Mouse (Mus musculus): ENCODE measurements around the gene Slc9b1. TPM values are rescaled to one million over a fixed set of nuclear protein-coding genes. Genes with fewer than 3 reads are reported as not detected.

The Slc9b1 gene
- polyA plus RNA-seq (2014; fragmentation: Nextera tagmentation; extraction: Ambion mirVana): 0.27 and 0.46 TPM in 2 replicates

DNA sequence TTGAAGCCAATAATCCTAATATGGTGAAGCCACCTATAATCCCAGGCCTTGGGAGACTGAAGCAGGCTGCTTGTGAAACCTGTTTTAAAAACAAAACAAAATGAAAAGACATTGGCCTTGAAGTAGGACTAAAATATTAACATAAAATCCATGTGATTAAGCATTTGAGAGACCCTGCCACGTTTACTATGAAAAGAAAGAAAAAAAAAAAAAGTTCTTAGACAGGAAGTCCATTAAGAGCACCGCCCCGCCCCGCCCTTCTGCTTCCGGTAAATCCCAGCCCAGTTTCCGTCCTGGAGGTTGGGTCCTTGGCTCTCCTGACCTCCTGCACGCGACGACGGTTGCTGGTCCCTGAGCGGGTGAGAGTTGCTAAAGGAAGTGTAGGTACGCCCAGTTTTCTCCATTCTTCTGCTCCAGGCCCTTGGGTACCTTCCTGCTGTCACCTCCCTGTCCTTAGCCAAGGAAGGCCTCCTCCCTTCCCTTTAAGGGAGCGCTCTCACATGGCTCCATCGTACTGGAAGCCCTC, at the start of gene Slc9b1:
Slc9b1 (plus strand) TSS at position 291 of the 526 bp plus-strand sequence.
- Histone ChIP-seq H3K4me2 (replicated peaks; ENCODE audit: low read depth, low read length) (no peak within 1 kb of the TSS), H3K36me3 (ENCODE audit: control insufficient read depth, insufficient read depth, low read length) (no peaks in the 10 kb centered on the region), H3K9me3 (ENCODE audit: control insufficient read depth, low read length) (no peaks in the 10 kb centered on the region), H3K4me1 (ENCODE audit: control insufficient read depth, insufficient read depth, low read length) (no peaks in the 10 kb centered on the region), H3K27ac (ENCODE audit: low read depth, low read length) (no peak within 1 kb of the TSS), H3K9ac (ENCODE audit: low read depth, low read length) (no peak within 1 kb of the TSS), H3K4me3 (ENCODE audit: low read length) (no peak within 1 kb of the TSS), H3K27me3 (ENCODE audit: control insufficient read depth, insufficient read depth, low read length) (no peaks in the 10 kb centered on the region)
- 82% methylated on average over 14 of the region's 14 CpGs for WGBS
- ATAC-seq (ENCODE audit: low FRiP score, low TSS enrichment): no peak

- 78% methylated on average over 3 of the region's 3 CpGs for WGBS
- no peak overlapping the region for H3K4me3 ChIP-seq (ENCODE audit: low read length)
- H3K4me2 ChIP-seq (replicated peaks; ENCODE audit: low read depth, low read length): no peak overlapping the region
- H3K36me3 ChIP-seq (ENCODE audit: control insufficient read depth, insufficient read depth, low read length): no peaks in the 10 kb centered on the region
- ATAC-seq (ENCODE audit: low FRiP score, low TSS enrichment): no peak
- no peak overlapping the region for H3K27ac ChIP-seq (ENCODE audit: low read depth, low read length)
- no peaks in the 10 kb centered on the region for H3K4me1 ChIP-seq (ENCODE audit: control insufficient read depth, insufficient read depth, low read length)
- no peaks in the 10 kb centered on the region for H3K27me3 ChIP-seq (ENCODE audit: control insufficient read depth, insufficient read depth, low read length)
- no peaks in the 10 kb centered on the region for H3K9me3 ChIP-seq (ENCODE audit: control insufficient read depth, low read length)
- H3K9ac ChIP-seq (ENCODE audit: low read depth, low read length): no peak overlapping the region
Observed at GRCm38 (mm10) chr3:135298560-135298959, 49.3 kb upstream of the Slc9b1 start.

GRCm38 (mm10) chr3:135300081-135300480, 47.7 kb upstream of the Slc9b1 start:
- WGBS: 41% methylated on average over 6 of the region's 6 CpGs
- ATAC-seq (ENCODE audit: low FRiP score, low TSS enrichment): no peak
- no peak overlapping the region for H3K4me2 ChIP-seq (replicated peaks; ENCODE audit: low read depth, low read length)
- no peak overlapping the region for H3K27ac ChIP-seq (ENCODE audit: low read depth, low read length)
- H3K9ac ChIP-seq (ENCODE audit: low read depth, low read length): no peak overlapping the region
- H3K36me3 ChIP-seq (ENCODE audit: control insufficient read depth, insufficient read depth, low read length): no peaks in the 10 kb centered on the region
- no peak overlapping the region for H3K4me3 ChIP-seq (ENCODE audit: low read length)
- H3K4me1 ChIP-seq (ENCODE audit: control insufficient read depth, insufficient read depth, low read length): peaks cover 7% of the 10 kb centered on the region; the same call in 1 of the 2 replicates
- H3K27me3 ChIP-seq (ENCODE audit: control insufficient read depth, insufficient read depth, low read length): no peaks in the 10 kb centered on the region
- no peaks in the 10 kb centered on the region for H3K9me3 ChIP-seq (ENCODE audit: control insufficient read depth, low read length)

DNA sequence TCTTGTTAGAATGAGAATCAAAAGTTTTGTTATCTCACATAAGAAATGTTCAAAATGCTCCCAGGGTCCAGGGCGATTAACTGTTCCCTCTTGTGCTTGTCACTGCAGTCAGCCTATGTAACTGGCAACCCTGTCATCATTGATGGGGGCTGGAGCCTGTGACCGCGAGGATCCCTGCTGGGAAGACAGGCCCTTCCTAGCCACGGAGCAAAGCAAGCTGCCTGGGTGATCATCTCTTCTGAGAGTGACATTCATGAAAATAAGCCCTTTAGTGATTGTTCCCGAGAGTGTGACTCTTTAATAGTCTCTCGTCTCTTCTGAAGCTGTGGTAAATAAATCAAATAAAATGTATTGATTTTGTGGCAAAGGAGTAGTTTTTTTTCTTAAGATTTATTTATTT, 43.8 kb upstream of the Slc9b1 start:
- Histone ChIP-seq H3K4me1 (ENCODE audit: control insufficient read depth, insufficient read depth, low read length) (peaks cover 7% of the 10 kb centered on the region; the same call in 1 of the 2 replicates), H3K27me3 (ENCODE audit: control insufficient read depth, insufficient read depth, low read length) (no peaks in the 10 kb centered on the region), H3K4me2 (replicated peaks; ENCODE audit: low read depth, low read length) (no peak overlapping the region), H3K4me3 (ENCODE audit: low read length) (no peak overlapping the region), H3K9ac (ENCODE audit: low read depth, low read length) (no peak overlapping the region), H3K9me3 (ENCODE audit: control insufficient read depth, low read length) (no peaks in the 10 kb centered on the region), H3K27ac (ENCODE audit: low read depth, low read length) (no peak overlapping the region), H3K36me3 (ENCODE audit: control insufficient read depth, insufficient read depth, low read length) (no peaks in the 10 kb centered on the region)
- no peak for ATAC-seq (ENCODE audit: low FRiP score, low TSS enrichment)
- 26% methylated on average over 6 of the region's 6 CpGs for WGBS

DNA sequence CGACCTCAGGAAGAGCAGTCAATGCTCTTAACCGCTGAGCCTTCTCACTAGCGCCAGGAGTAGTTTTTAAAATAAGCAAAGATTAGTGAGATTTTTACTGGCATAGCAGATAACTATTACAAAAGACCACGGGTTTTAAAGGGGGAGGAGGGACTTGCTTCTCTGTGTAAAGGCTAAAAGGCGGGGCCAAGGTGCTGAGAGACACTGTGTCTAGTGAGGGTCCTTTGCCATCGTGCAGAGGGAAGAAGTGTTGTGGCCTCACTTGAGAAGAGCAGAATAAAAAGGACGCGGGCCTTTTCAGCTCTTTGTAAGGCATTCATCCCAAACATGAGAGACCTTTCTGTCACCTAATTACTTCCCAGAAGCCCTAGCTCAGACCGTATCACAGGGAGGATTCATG, 43.3 kb upstream of the Slc9b1 start:
- H3K9ac ChIP-seq (ENCODE audit: low read depth, low read length): no peak overlapping the region
- H3K4me3 ChIP-seq (ENCODE audit: low read length): no peak overlapping the region
- WGBS: 26% methylated on average over 9 of the region's 9 CpGs
- H3K9me3 ChIP-seq (ENCODE audit: control insufficient read depth, low read length): no peaks in the 10 kb centered on the region
- H3K27ac ChIP-seq (ENCODE audit: low read depth, low read length): no peak overlapping the region
- no peak overlapping the region for H3K4me2 ChIP-seq (replicated peaks; ENCODE audit: low read depth, low read length)
- H3K4me1 ChIP-seq (ENCODE audit: control insufficient read depth, insufficient read depth, low read length): peaks cover 7% of the 10 kb centered on the region; the same call in 1 of the 2 replicates
- ATAC-seq (ENCODE audit: low FRiP score, low TSS enrichment): no peak
- no peaks in the 10 kb centered on the region for H3K36me3 ChIP-seq (ENCODE audit: control insufficient read depth, insufficient read depth, low read length)
- no peaks in the 10 kb centered on the region for H3K27me3 ChIP-seq (ENCODE audit: control insufficient read depth, insufficient read depth, low read length)

DNA sequence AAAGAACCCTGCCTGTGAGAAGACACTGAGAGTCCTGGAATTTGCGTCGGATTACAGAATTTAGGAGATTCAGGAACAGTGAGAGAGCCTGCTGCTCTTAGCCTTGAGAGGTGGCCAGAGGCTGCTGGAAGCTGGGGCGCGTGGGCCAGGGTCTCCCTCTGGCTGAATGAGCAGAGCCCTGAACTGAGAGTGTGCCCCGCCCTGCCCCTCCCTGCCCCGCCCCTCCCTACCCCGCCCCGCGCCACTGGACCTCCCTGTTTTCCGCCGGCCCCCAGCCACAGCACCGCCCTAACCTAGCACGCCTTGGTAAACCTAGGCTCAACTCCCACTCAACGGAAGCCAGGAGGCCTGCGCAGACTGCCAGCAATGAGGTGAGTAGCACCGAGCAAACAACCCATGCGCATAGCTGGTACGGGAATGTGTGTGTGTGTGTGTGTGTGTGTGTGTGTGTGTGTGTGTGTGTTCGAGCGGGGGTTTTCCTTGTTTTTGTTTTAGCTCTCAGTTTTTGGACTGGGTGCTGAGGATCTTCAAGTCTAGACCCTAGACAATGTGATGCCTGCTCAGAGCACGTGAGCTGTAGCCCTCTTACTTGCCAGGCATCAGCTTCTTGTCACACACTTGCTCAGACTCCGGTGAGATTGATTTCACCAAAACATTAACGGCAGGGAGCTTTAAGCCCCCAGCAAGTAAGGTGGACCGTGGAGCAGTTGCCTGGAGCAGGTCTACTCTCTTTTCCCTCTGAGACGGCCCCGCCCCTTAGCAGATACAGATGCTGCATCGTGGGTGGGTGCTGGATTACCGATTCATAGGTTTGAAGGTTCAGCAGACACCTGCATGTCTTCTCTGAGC, 40.2 kb upstream of the Slc9b1 start, which contains the start of gene Slc9b2:
Slc9b2 (plus strand) TSS at position 290 of the 849 bp plus-strand sequence.
- peak; percentile 97 for ATAC-seq (ENCODE audit: low FRiP score, low TSS enrichment)
- Histone ChIP-seq H3K4me2 (replicated peaks; ENCODE audit: low read depth, low read length) (peak within 1 kb of the TSS; percentile 71), H3K9ac (ENCODE audit: low read depth, low read length) (peak within 1 kb of the TSS; percentile 37; the same call in 1 of the 2 replicates), H3K36me3 (ENCODE audit: control insufficient read depth, insufficient read depth, low read length) (no peaks in the 10 kb centered on the region), H3K27ac (ENCODE audit: low read depth, low read length) (no peak within 1 kb of the TSS), H3K4me3 (ENCODE audit: low read length) (peak within 1 kb of the TSS; percentile 37), H3K27me3 (ENCODE audit: control insufficient read depth, insufficient read depth, low read length) (no peaks in the 10 kb centered on the region), H3K9me3 (ENCODE audit: control insufficient read depth, low read length) (no peaks in the 10 kb centered on the region), H3K4me1 (ENCODE audit: control insufficient read depth, insufficient read depth, low read length) (peaks cover 7% of the 10 kb centered on the region; the same call in 1 of the 2 replicates)
- 8% methylated on average over 27 of the region's 28 CpGs for WGBS

GRCm38 (mm10) chr3:135312916-135313491, 34.8 kb upstream of the Slc9b1 start:
- 54% methylated on average over 2 of the region's 2 CpGs for WGBS
- Histone ChIP-seq H3K4me3 (ENCODE audit: low read length) (no peak overlapping the region), H3K9ac (ENCODE audit: low read depth, low read length) (no peak overlapping the region), H3K36me3 (ENCODE audit: control insufficient read depth, insufficient read depth, low read length) (no peaks in the 10 kb centered on the region), H3K9me3 (ENCODE audit: control insufficient read depth, low read length) (0 out of 2 replicates have a peak, but pooled peaks cover 3% of the 10 kb centered on the region), H3K27ac (ENCODE audit: low read depth, low read length) (no peak overlapping the region), H3K27me3 (ENCODE audit: control insufficient read depth, insufficient read depth, low read length) (no peaks in the 10 kb centered on the region), H3K4me1 (ENCODE audit: control insufficient read depth, insufficient read depth, low read length) (no peaks in the 10 kb centered on the region), H3K4me2 (replicated peaks; ENCODE audit: low read depth, low read length) (no peak overlapping the region)
- ATAC-seq (ENCODE audit: low FRiP score, low TSS enrichment): no peak

GRCm38 (mm10) chr3:135313727-135314126, 34.1 kb upstream of the Slc9b1 start:
- H3K9me3 ChIP-seq (ENCODE audit: control insufficient read depth, low read length): 0 out of 2 replicates have a peak, but pooled peaks cover 3% of the 10 kb centered on the region
- no peak for ATAC-seq (ENCODE audit: low FRiP score, low TSS enrichment)
- H3K4me3 ChIP-seq (ENCODE audit: low read length): no peak overlapping the region
- no peaks in the 10 kb centered on the region for H3K27me3 ChIP-seq (ENCODE audit: control insufficient read depth, insufficient read depth, low read length)
- H3K4me1 ChIP-seq (ENCODE audit: control insufficient read depth, insufficient read depth, low read length): no peaks in the 10 kb centered on the region
- 100% methylated on average over 2 of the region's 2 CpGs for WGBS
- no peak overlapping the region for H3K27ac ChIP-seq (ENCODE audit: low read depth, low read length)
- H3K36me3 ChIP-seq (ENCODE audit: control insufficient read depth, insufficient read depth, low read length): no peaks in the 10 kb centered on the region
- H3K4me2 ChIP-seq (replicated peaks; ENCODE audit: low read depth, low read length): no peak overlapping the region
- no peak overlapping the region for H3K9ac ChIP-seq (ENCODE audit: low read depth, low read length)

- H3K4me2 ChIP-seq (replicated peaks; ENCODE audit: low read depth, low read length): no peak overlapping the region
- H3K4me1 ChIP-seq (ENCODE audit: control insufficient read depth, insufficient read depth, low read length): no peaks in the 10 kb centered on the region
- H3K36me3 ChIP-seq (ENCODE audit: control insufficient read depth, insufficient read depth, low read length): no peaks in the 10 kb centered on the region
- ATAC-seq (ENCODE audit: low FRiP score, low TSS enrichment): no peak
- no peak overlapping the region for H3K9ac ChIP-seq (ENCODE audit: low read depth, low read length)
- 0 out of 2 replicates have a peak, but pooled peaks cover 3% of the 10 kb centered on the region for H3K9me3 ChIP-seq (ENCODE audit: control insufficient read depth, low read length)
- no peaks in the 10 kb centered on the region for H3K27me3 ChIP-seq (ENCODE audit: control insufficient read depth, insufficient read depth, low read length)
- no peak overlapping the region for H3K27ac ChIP-seq (ENCODE audit: low read depth, low read length)
- 70% methylated on average over 2 of the region's 2 CpGs for WGBS
- no peak overlapping the region for H3K4me3 ChIP-seq (ENCODE audit: low read length)
Observed at GRCm38 (mm10) chr3:135314811-135315210, 33.0 kb upstream of the Slc9b1 start.
